Mouse (Mus musculus): Measurements from ENCODE around the gene Tmub2.

DNA sequence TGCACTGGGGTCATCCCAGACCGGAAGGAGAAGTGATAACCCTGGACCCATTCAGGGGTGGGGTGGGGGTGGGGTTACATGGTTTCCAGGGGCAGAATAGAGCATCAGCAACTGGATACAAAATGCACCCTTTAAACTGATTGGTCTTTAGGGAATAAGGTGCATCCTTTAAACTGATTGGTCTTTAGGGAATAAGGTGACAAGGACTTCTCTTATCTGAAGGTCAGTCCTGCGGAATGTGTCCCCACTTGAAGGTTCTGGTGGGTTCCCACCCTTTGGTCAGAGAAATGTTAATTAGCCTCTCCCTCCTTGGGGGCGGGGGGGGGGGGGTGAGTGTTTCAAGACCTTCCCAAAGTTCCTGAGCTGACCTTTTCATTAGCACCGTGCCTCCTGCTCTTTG lies 47.1 kb downstream of the Tmub2 start:
- TF ChIP-seq CTCF (IDR thresholded peaks at IDR 0.05; ENCODE audit: low read depth, low read length) = no peak
- TF ChIP-seq POLR2A (IDR thresholded peaks at IDR 0.05; ENCODE audit: extremely low read depth, insufficient read depth, low read length) = no peak
